Mouse (Mus musculus) testis, postnatal 10 days (tissue): ENCODE results near the gene Memo1.
"Not testable (repeated sequence)": the region's sequence is repeated elsewhere in the genome, so short reads cannot be mapped to it uniquely, and the experiment has no call there.

Source experiments
- DNase-seq: peaks from one replicate; pipeline ENCODE4 v3.0.0; 2021; ENCODE audit warnings: low spot score

Gene Memo1

GRCm38 (mm10) chr17:74262415-74262814, 32.9 kb downstream of the Memo1 start:
- DNase-seq, result no peak

- no peak for DNase-seq
Observed at GRCm38 (mm10) chr17:74245284-74245683, 50.0 kb downstream of the Memo1 start.

GRCm38 (mm10) chr17:74242788-74243187, 52.5 kb downstream of the Memo1 start:
- no peak for DNase-seq

- no peak for DNase-seq
Observed at GRCm38 (mm10) chr17:74240322-74240721, 55.0 kb downstream of the Memo1 start.

- DNase-seq, result no peak
Observed at GRCm38 (mm10) chr17:74228131-74228759, 67.1 kb downstream of the Memo1 start.

GRCm38 (mm10) chr17:74217304-74217703, 78.0 kb downstream of the Memo1 start:
- no peak for DNase-seq

- DNase-seq, result not testable (repeated sequence)
Observed at GRCm38 (mm10) chr17:74212831-74213524, 82.3 kb downstream of the Memo1 start.

GRCm38 (mm10) chr17:74209143-74209908, 86.0 kb downstream of the Memo1 start:
- no peak for DNase-seq

- DNase-seq, result no peak
Observed at GRCm38 (mm10) chr17:74195943-74196342, 99.4 kb downstream of the Memo1 start.

GRCm38 (mm10) chr17:74194755-74195154, 100.6 kb downstream of the Memo1 start:
- DNase-seq, result no peak

- no peak for DNase-seq
Observed at GRCm38 (mm10) chr17:74193463-74193862, 101.9 kb downstream of the Memo1 start.

- DNase-seq, result no peak
Observed at GRCm38 (mm10) chr17:74191446-74191845, 103.9 kb downstream of the Memo1 start.

- no peak for DNase-seq
Observed at GRCm38 (mm10) chr17:74186197-74186596, 109.1 kb downstream of the Memo1 start.

GRCm38 (mm10) chr17:74184739-74185138, 110.6 kb downstream of the Memo1 start:
- no peak for DNase-seq

GRCm38 (mm10) chr17:74180889-74181288, 114.4 kb downstream of the Memo1 start:
- no peak for DNase-seq

GRCm38 (mm10) chr17:74179640-74180039, 115.7 kb downstream of the Memo1 start:
- DNase-seq, result not testable (repeated sequence)

- DNase-seq, result no peak
Observed at GRCm38 (mm10) chr17:74173726-74174125, 121.6 kb downstream of the Memo1 start.

GRCm38 (mm10) chr17:74172834-74173233, 122.5 kb downstream of the Memo1 start:
- no peak for DNase-seq

- peak; percentile 69 for DNase-seq
Observed at GRCm38 (mm10) chr17:74159443-74159894, 135.9 kb downstream of the Memo1 start.

GRCm38 (mm10) chr17:74158161-74158560, 137.2 kb downstream of the Memo1 start:
- no peak for DNase-seq
